Mouse (Mus musculus) midbrain, embryonic 13.5 days (tissue): ENCODE measurements at regions not wholly inside any gene's neighbourhood (a gene's known extent, or its start where the extent isn't known, plus 50 kb on each side); places are given as distances from the start of the nearest gene placed in this dataset.
A peak's percentile ranks its signal among the peaks of the same experiment; 100 is the strongest.

Experiments
- ATAC-seq: fragments of 200-750 bp; cut with Nextera tagmentation; 2 replicates; pipeline ENCODE4 v1.8.0; 2017; ENCODE audit warnings: mild to moderate bottlenecking, moderate TSS enrichment, moderate library complexity
- H3K27ac ChIP-seq: fragments of 300-500 bp; sonication (generic); 2 replicates; pipeline ENCODE4 v1.5.1; 2015; ENCODE audit warnings: inconsistent platforms, mild to moderate bottlenecking, moderate library complexity
- H3K27me3 ChIP-seq: fragments of 300-500 bp; sonication (generic); 2 replicates; pipeline ENCODE4 v1.6.1; 2015; ENCODE audit warnings: mild to moderate bottlenecking, inconsistent platforms
- H3K36me3 ChIP-seq: fragments of 300-500 bp; sonication (generic); 2 replicates; pipeline ENCODE4 v1.6.1; 2015; ENCODE audit warnings: mild to moderate bottlenecking, inconsistent platforms
- H3K4me1 ChIP-seq: fragments of 300-500 bp; sonication (generic); replicated peaks from 2 replicates; pipeline ENCODE4 v1.6.1; 2015; ENCODE audit warnings: inconsistent platforms
- H3K4me2 ChIP-seq: fragments of 300-500 bp; sonication (generic); replicated peaks from 2 replicates; pipeline ENCODE4 v1.6.1; 2015; ENCODE audit warnings: moderate library complexity, mild to moderate bottlenecking, inconsistent platforms
- H3K4me3 ChIP-seq: fragments of 300-500 bp; sonication (generic); replicated peaks from 2 replicates; pipeline ENCODE4 v1.5.1; 2015; ENCODE audit warnings: mild to moderate bottlenecking, inconsistent platforms
- H3K9ac ChIP-seq: fragments of 300-500 bp; sonication (generic); replicated peaks from 2 replicates; pipeline ENCODE4 v1.6.1; 2015; ENCODE audit warnings: mild to moderate bottlenecking, inconsistent platforms
- H3K9me3 ChIP-seq: fragments of 300-500 bp; sonication (generic); 2 replicates; pipeline ENCODE4 v1.6.1; 2016; ENCODE audit warnings: mild to moderate bottlenecking, inconsistent platforms
- WGBS: fragments of 180-500 bp; shearing (Covaris S2); methylation state at CpG from one replicate; pipeline ENCODE4 v1.1.7; 2015; 5-methylcytosine and 5-hydroxymethylcytosine counted together

- Histone ChIP-seq H3K27me3 (no peaks in the 10 kb centered on the region), H3K4me2 (no peak overlapping the region)
Measured at GRCm38 (mm10) chrX:23136710-23137109, 228.2 kb downstream of the Klhl13 start.

GRCm38 (mm10) chrX:23095867-23096266, 269.0 kb downstream of the Klhl13 start:
- Histone ChIP-seq H3K36me3 (no peaks in the 10 kb centered on the region), H3K4me3 (no peak overlapping the region), H3K27ac (no peak overlapping the region), H3K9me3 (no peaks in the 10 kb centered on the region), H3K9ac (no peak overlapping the region), H3K4me2 (no peak overlapping the region), H3K4me1 (no peaks in the 10 kb centered on the region), H3K27me3 (no peaks in the 10 kb centered on the region)
- ATAC-seq = 0 out of 2 replicates have a peak, but pooled peaks have one; percentile 53
- 7% methylated on average over 1 of the region's 1 CpGs for WGBS

More at GRCm38 (mm10) chrX:23136710-23137109, 228.2 kb downstream of the Klhl13 start:
- no peak for ATAC-seq
- Histone ChIP-seq H3K9me3 (no peaks in the 10 kb centered on the region), H3K4me3 (no peak overlapping the region), H3K4me1 (no peaks in the 10 kb centered on the region), H3K36me3 (no peaks in the 10 kb centered on the region), H3K27ac (no peak overlapping the region), H3K9ac (no peak overlapping the region)

- no peak for ATAC-seq
- Histone ChIP-seq H3K27ac (no peak overlapping the region), H3K4me2 (no peak overlapping the region), H3K27me3 (no peaks in the 10 kb centered on the region), H3K9ac (no peak overlapping the region), H3K9me3 (no peaks in the 10 kb centered on the region; the same call in 1 of the 2 replicates), H3K4me3 (no peak overlapping the region), H3K4me1 (no peaks in the 10 kb centered on the region), H3K36me3 (no peaks in the 10 kb centered on the region)
Measured at GRCm38 (mm10) chrX:23092774-23093173, 272.1 kb downstream of the Klhl13 start.

GRCm38 (mm10) chrX:23066432-23066831, 298.4 kb downstream of the Klhl13 start:
- Histone ChIP-seq H3K27me3 (no peaks in the 10 kb centered on the region), H3K9me3 (no peaks in the 10 kb centered on the region), H3K27ac (no peak overlapping the region), H3K4me2 (no peak overlapping the region), H3K36me3 (no peaks in the 10 kb centered on the region), H3K9ac (no peak overlapping the region), H3K4me1 (no peaks in the 10 kb centered on the region), H3K4me3 (no peak overlapping the region)
- WGBS = 79% methylated on average over 4 of the region's 4 CpGs
- ATAC-seq = no peak

- ATAC-seq = no peak
- H3K9ac ChIP-seq = no peak overlapping the region
- H3K4me2 ChIP-seq = no peak overlapping the region
- H3K27ac ChIP-seq = no peak overlapping the region
- no peaks in the 10 kb centered on the region for H3K36me3 ChIP-seq
- H3K27me3 ChIP-seq = no peaks in the 10 kb centered on the region
- no peaks in the 10 kb centered on the region for H3K9me3 ChIP-seq
- 70% methylated on average over 3 of the region's 3 CpGs for WGBS
- no peaks in the 10 kb centered on the region for H3K4me1 ChIP-seq
- H3K4me3 ChIP-seq = no peak overlapping the region
Measured at GRCm38 (mm10) chrX:23027622-23028021, 337.3 kb downstream of the Klhl13 start.

GRCm38 (mm10) chrX:23015562-23015961, 349.3 kb downstream of the Klhl13 start:
- ATAC-seq = peak; percentile 65
- Histone ChIP-seq H3K36me3 (no peaks in the 10 kb centered on the region), H3K4me3 (no peak overlapping the region), H3K4me2 (no peak overlapping the region), H3K9me3 (no peaks in the 10 kb centered on the region), H3K27ac (no peak overlapping the region), H3K27me3 (no peaks in the 10 kb centered on the region), H3K4me1 (no peaks in the 10 kb centered on the region), H3K9ac (no peak overlapping the region)
- 38% methylated on average over 1 of the region's 1 CpGs for WGBS

GRCm38 (mm10) chrX:23015118-23015517, 349.8 kb downstream of the Klhl13 start:
- no peak for ATAC-seq
- Histone ChIP-seq H3K4me3 (no peak overlapping the region), H3K27ac (no peak overlapping the region), H3K9ac (no peak overlapping the region), H3K9me3 (no peaks in the 10 kb centered on the region), H3K36me3 (no peaks in the 10 kb centered on the region), H3K27me3 (no peaks in the 10 kb centered on the region), H3K4me1 (no peaks in the 10 kb centered on the region), H3K4me2 (no peak overlapping the region)
- 89% methylated on average over 1 of the region's 1 CpGs for WGBS
